Mouse (Mus musculus): ENCODE results near the gene Gak.
A peak's percentile ranks its signal among the peaks of the same experiment; 100 is the strongest.

Gak gene

DNA sequence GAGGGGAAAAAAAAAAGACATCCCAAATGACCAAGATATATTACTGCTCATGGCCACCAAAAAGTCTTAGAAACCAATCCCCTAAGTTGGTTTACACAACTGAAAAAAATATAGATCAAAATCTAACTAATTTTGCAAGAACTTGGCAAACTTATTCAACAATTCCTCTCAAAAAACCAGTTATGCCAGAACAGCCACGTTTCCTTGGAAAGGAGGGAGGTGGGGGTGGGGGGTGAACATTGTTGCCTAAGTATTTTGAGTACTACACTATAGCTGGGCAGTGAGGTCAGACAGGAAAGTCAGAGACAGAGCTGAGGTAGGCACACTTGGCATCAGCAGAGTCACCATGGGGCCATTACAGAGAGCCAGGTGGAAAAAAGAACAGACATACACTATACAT is 29.6 kb downstream of the Gak start:
- no peak for DNase-seq (ENCODE audit: low read depth, low spot score)

DNA sequence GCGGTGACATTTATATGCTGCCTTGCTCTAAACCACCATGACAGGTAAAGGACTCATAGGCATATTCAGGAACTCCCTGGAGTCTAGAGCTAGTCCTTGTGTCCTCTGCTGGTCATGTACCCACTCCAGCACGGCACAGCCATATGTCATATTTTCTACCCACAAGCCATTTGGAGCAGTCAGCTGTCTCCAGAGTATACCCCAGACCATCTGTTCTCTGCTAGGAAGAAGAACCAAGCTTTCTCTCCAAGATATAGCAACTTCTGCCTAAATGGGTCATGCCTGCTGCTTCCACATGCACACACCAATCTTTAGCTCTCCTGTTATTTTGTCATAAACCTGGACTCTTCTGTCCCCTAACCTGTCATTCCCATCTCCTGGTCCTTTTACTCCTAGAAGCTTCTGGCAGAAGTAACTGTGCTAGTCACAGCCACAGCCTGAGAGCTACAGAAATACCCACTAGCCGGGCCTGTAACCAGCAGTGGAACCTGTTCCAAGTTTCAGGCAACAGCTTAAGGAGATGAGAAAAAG is 48.1 kb downstream of the Gak start:
- DNase-seq (ENCODE audit: low read depth, low spot score), result no peak

DNA sequence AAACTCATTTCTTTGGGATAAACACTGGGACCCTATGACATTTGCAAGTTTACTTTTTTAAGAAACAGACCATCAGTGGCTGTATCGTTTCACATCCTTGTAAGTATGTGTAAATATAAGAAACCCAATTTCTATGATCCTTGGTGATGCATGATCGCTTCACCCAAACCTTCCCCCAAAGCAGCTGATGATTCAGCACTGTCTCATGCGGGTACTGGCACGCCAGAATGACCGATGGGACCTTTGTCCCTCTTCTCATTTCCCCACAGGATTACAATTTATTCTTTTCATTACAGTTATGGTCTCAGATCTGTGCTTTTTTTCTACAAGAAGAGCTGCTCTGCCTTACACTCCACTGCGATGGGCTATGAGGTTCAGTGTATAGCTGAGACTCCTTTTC is 56.5 kb downstream of the Gak start:
- no peak for DNase-seq (ENCODE audit: low read depth, low spot score)

DNA sequence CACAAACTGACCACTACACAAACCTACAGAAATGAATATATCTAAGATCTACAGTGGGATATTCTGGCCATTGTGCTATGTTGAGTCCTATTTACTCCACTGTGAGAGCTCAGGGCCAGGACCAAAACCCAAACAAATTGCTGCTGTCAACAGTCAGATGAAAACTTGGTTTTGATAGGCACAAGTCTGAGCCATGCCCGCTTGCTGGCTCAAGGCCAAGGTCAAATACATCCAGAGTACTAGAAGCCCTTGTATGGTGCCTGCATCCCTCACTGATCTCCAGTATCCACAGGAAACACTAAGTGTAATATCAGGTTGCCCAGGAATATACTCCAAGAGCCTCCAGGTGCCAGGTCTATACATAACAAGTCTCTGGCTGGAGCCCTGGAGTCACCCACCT is 58.6 kb downstream of the Gak start:
- DNase-seq (ENCODE audit: low read depth, low spot score), result no peak

DNA sequence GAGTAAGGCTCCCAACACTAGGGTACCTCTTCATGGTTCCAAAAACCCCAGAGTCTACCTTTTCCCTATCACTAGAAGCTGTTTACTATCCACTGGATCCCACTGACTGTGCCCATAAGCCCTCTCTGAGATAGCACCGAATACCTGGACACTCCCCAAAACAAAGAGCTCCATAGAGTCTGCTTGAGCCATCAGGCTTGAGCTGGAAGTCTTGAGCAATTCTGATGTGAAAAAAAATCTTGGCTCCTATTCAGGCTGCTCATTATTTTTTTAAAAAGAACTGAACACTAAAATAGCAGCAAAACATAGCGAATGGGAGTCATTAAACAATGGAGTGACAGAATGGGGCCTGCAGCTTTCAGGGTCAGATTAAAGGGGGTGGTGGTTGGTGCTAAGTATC is 62.5 kb downstream of the Gak start:
- DNase-seq (ENCODE audit: low read depth, low spot score), result no peak

DNA sequence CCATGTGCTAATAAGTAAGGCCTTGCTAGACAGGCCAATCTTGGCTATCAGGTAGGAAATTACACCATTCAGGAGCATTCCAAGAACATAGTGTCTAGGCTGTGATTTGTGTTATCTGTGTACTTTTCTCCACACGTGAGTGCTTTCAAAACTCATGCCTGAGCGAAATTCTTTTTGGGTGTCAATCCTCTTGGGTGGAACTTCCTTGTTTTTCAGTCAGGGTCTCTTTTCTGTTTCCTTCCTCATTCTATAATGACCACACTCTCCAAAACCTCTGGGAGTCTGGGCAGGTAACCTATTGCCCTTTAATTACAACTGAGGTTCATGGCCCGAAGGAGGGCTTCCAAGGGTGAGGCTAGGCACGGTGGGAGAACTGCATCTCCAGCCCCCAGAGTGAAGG is 63.0 kb downstream of the Gak start:
- no peak for DNase-seq (ENCODE audit: low read depth, low spot score)

DNA sequence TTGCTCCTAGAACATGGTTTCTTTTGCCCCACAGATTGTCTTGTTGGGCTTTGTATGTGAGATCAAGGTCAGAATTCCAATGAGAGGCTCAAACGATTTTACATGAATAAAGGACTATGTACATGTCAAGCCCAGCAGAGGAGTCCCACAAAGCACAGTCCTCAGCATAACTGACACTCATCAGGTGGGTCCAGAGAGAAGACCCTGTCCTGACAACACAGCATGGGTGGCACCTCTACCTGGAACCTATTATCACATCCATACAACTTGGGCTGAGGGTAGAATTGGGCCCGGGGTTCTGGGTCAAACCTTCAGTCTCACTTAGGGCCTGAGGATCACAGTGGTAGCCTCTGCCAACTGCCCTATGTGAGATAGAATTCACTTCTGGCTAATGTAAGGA is 64.2 kb downstream of the Gak start:
- DNase-seq (ENCODE audit: low read depth, low spot score), result no peak

DNA sequence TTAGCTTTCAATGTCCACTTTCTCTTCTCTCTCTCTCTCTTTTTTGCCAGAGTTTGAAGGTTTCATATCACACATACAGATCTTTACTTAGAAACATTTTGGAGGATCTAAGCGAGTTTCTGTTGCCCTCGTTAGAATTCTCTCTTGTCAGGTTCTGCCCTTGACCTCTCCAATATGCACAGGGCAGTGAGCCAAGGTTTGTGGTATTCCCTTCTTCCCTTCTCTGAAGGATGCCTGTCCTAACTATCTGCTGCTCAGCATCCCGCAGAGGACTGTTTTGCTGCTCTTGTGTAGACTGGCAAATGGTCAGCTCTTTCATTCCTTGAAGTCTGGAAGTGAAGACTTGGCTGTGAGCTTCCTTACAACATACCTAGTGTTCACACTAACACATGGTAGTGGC is 65.2 kb downstream of the Gak start:
- DNase-seq (ENCODE audit: low read depth, low spot score), result no peak

DNA sequence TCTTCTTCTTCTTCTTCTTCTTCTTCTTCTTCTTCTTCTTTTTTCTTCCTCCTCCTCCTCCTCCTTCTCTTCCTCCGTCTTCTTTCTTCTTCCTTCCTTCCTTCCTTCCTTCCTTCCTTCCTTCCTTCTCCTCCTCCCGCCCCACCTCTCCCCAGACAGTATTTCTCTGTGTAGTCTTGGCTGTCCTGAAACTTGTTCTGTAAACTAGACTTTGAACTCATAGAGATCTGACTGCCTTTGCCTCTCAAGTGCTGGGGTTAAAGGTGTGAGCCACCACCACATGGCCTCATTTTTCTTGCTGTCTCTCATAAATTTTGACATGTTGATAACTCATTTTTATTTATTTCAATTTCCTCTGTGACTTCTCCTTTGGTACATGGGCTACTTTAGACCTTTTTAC is 67.1 kb downstream of the Gak start:
- DNase-seq (ENCODE audit: low read depth, low spot score), result no peak

DNA sequence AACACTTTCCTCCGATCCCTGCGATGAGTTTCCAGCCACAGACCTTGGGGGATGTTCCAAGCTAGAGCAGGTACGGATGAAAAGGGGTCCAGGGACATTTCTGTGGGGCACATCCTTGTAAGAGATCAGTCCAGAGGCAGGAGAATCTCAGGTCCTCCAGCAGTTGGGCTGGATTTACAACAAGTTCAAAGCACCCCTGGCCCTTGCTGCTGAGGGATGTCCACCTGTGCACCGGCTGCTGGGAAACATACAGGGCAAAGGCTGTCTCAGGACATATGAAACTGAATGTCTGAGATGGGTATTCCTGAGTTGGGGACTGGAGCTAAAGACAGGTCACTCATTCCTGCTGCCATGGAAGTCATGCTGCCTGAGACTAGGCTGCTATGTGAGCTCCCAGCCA is 72.6 kb downstream of the Gak start:
- DNase-seq (ENCODE audit: low read depth, low spot score), result no peak

DNA sequence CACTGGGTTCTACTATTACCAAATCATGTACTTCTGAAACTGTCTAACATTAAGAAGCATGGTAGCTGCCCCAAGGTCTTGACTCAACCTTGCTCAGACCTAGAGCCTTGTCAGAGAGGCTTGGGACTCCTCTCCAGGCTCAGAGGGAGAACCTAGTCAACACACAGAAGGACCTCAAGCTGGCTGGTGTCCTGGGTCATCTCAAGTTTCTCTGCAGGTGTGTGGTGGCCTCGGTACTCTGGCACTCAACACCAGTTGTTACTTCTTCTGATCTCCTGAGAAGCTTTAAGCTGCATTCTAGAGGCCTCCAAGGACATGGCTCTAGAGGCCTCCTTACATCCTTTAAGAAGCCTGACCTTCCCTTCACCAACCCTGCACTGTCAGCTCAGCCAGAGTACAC is 75.5 kb downstream of the Gak start:
- no peak for DNase-seq (ENCODE audit: low read depth, low spot score)

DNA sequence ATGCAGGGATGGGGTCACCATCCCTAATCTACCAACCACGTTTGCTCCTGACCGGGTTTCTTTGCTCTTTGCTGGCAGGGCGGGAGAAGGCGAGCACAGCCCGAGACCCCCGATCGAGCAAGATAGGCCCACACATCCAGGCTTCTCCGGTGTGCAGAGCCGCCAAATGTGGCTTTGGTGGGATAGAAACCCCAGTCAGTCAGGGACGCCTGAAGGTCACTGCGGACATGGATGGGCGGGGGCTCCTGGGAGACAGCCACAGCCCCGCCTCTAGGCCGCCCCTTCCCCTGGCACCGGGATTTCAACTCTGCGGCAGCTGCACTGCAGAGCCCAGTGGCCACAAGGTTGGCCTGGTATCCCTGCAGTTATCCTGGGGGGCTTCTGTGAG is 79.4 kb downstream of the Gak start:
- DNase-seq (ENCODE audit: low read depth, low spot score), result no peak

DNA sequence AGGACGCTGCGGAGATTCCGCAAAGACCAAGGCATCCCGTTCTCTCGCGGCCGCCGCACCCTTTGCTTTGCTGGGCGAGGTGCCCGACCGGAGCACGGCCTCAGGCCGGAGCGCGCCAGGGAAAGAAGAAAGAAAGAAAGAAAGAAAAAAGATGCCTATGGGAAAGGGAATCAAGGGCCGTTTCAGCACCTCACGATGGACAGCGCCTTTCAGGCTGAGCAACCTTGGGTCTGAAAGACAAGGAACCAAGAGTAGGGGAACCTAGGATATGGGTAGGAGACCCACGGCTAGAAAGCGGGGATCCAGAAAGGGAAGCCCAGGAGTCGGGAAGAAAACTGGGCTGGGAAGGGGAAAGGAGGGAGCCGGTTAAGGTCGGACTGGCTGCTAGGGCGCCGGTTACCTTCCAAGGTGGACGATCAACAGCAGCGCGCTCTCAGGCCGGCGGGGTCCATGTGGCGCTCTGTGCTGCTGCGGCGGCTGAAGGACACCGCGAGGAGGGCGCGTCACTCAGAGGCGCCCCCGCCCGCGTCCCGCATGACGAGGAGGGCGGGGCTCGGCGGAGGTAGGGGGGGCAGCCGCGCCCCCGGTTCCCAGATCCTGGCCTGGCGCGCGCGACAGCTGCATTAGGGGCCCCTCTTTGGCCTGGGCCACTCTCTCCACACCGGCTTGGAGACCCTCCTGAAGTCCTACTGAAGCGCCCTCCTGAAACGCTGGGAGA is 79.9 kb downstream of the Gak start, which contains the start of gene Cplx1:
Cplx1 (minus strand) TSS at position 536 of the 718 bp plus-strand sequence.
- peak; percentile 64 for DNase-seq (ENCODE audit: low read depth, low spot score)

DNA sequence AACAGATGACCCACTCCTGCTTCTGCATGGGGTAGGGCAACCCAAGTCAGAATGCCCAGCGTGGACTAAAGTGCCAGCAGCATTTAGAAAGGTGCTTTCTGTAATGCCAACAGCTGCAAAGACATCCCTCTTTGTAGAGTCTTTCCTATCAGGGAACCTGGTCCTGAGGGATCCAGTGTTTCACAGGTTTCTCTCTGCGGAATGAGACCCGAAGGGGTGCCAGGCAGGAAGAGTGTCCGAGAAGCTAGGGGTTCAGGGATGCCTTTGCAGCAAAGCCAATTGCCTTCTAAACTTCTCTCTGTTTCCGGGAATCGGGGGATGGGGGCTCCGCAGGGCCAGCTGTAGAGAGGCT is 80.4 kb downstream of the Gak start:
- DNase-seq (ENCODE audit: low read depth, low spot score), result no peak

DNA sequence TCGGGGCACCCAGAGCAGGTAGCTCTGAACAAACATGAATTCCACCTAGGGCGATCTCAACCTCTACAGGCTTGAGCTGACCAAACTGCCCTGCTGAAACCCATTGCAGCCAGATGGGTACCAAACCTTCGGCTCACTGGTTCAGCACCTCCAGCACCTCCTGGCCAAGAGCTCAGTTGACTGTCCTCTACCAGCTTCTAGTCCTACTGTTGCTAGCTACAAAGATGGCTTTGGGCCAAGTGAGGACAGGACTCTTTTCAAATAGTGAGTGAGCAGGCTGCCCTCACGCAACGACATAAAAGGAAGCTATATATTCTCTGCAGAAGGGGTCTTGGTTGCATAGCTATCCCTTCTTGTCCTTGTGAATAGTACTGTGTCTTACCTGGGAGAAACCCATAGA is 81.9 kb downstream of the Gak start:
- DNase-seq (ENCODE audit: low read depth, low spot score), result no peak

DNA sequence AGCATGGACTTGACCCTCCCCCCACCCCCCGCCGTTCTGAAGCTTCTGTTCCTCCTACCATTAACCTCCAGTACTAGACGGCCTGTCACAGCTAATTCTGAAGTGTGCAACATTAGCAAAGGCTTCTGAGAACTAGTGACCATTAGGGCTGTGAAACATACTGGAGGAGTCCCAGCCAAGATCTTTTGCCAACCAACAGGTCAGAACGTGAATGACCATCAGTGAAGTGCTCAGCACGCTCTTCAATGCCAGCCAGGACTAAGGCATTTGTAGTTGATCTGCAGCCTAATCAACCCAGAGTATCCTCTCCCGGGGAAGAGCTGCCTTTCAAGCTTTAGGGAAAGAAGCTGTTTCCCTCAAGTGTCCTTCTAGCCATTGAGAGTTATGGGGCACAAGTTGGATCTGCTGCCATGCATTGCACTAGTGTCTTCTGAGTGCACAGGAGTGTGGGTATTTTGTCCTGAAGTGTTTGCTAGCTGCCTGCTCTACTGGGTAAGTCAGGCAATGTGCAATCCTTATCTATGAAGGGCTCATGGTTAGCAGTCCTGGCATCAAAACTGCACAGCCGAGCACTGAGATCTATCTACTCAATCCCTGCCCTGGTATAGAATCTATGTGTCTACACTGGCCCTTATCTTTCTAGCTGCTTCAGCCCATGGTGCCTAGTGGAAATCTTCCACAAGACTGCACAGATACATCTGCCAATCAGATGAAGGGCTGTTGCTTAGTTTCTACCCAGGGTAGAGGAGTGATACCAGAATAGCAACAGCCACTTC is 85.9 kb downstream of the Gak start:
- no peak for DNase-seq (ENCODE audit: low read depth, low spot score)

DNA sequence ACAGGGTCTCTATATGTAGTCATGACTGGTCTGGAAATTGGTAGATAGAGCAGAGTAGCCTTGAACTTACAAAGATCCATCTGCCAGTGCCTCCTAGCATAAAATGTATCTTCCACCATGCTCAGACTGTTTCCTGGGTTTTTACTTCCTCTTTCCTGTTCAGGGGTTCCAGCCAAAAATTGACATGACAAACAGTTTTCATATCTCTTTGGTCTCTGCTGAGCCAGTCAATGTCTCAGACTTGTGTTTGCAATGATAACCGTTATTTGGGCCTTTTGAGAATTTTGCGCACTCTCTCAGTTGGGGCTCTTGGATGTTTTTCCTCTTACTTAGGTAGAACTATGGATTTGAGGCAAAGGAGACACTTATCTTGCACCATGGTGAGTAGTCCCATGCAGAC is 95.4 kb downstream of the Gak start:
- no peak for DNase-seq (ENCODE audit: low read depth, low spot score)

DNA sequence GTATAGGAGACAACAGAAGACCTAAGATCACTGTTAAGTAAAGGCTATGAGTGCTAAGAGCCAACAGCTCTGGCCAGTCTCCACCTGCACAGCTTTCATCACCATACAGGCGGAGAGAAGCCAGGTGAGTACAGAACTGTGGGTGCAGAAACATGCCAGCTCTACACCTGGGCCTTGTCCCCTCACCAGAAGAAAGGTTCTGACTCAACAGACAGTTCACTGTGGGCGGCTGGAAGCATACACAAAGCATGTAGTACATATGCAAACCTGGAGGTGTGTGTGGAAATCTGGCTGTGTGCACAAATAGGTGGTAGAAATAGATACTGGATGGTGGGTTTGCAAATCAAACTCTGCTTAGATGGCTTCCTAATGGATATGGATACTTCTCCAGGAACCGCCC is 107.0 kb downstream of the Gak start:
- DNase-seq (ENCODE audit: low read depth, low spot score), result no peak

DNA sequence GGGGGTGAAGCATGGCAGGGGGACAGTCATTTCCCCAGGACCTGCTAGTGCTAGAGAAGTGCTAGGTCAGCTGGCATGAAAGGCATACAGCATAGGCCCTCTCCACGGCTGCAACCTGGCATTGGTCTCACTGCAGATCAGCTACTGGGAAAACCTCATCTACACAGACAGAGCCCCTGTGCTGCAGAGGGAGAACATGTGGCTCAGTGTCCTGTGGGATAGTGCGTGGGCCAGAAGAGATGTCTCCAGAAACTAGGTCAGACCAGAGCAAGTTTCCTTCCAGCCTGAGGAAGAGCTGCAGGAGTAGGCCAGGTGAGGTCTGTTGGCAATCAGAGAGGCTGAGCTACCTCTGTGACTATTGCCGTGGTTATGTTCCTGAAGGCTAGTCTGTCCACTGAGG is 107.7 kb downstream of the Gak start:
- no peak for DNase-seq (ENCODE audit: low read depth, low spot score)

DNA sequence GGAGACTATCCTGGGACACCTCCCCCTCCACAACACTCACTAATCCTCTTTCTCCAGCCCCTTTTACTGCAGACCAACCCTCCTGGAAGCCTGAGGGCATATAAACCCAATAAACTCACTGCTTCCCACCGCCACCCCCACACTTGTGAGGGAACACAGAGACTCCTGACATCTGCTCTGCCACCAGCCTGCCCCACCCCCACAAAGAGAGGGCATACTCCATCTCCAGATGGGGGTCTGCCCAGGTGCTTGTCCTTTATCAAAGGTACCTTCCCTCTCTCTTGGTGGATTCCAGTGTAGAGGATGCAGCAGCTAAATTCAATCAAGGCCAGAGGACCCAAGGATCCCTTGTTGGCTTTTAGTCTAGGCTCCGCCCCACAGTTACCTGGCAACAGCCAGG is 108.5 kb downstream of the Gak start:
- no peak for DNase-seq (ENCODE audit: low read depth, low spot score)

DNA sequence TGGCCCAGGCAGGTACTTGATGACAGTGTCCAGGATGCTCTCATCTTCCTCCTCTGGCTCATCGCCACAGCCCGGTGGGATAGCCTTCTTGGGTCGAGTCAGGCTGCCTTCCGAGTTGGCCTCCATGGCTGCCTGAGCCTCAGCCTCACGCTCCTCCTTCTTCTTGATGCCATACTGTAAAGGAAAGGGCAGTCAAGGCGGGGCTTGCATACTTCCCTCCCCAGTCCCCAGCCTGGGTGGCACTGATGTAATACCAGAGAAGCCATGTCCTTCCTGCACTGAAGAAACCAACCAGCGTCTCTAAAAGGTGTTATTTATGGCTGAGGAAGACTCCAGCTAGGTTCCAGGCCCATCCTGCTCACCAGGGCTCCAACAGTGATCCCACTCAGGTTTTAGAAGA is 109.4 kb downstream of the Gak start:
- no peak for DNase-seq (ENCODE audit: low read depth, low spot score)

All from embryo, embryonic 11.5 days (tissue).